Mouse (Mus musculus): ENCODE results near the gene Slc26a5.

GRCm38 (mm10) chr5:21789061-21789460, 76.3 kb downstream of the Slc26a5 start:
- TF ChIP-seq POLR2A (IDR thresholded peaks at IDR 0.05; ENCODE audit: insufficient read length, low read depth) (no peak), TCF12 (IDR thresholded peaks at IDR 0.05; ENCODE audit: insufficient read depth, poor library complexity, severe bottlenecking) (no peak), E2F4 (IDR thresholded peaks at IDR 0.05; ENCODE audit: insufficient read depth) (no peak), MYOD1 (IDR thresholded peaks at IDR 0.05; ENCODE audit: control insufficient read depth in 1 of 3, insufficient read length in 2 of 3, low read depth in 2 of 3) (peak in 1 of 3 experiments; percentile 19), CEBPB (IDR thresholded peaks at IDR 0.05; ENCODE audit: insufficient read depth, poor library complexity, severe bottlenecking) (no peak), MYOG (IDR thresholded peaks at IDR 0.05; ENCODE audit: control insufficient read depth in 1 of 3, insufficient read depth in 1 of 3, insufficient read length in 2 of 3, low read depth in 2 of 3) (no peak), USF1 (IDR thresholded peaks at IDR 0.05; ENCODE audit: low read depth) (no peak), REST (IDR thresholded peaks at IDR 0.05; ENCODE audit: insufficient read depth, insufficient read length) (no peak), POLR2AphosphoS2 (IDR thresholded peaks at IDR 0.05; ENCODE audit: insufficient read length, low read depth) (no peak)

Data from myocyte (in vitro differentiated cells).